Mouse (Mus musculus): Measurements from ENCODE around the gene C730034F03Rik. TPM values are rescaled to one million over a fixed set of nuclear protein-coding genes. Genes with fewer than 3 reads are reported as not detected.

Gene C730034F03Rik
- polyA plus RNA-seq, 1 experiment from 2014 or later, result 4.7 TPM

DNA sequence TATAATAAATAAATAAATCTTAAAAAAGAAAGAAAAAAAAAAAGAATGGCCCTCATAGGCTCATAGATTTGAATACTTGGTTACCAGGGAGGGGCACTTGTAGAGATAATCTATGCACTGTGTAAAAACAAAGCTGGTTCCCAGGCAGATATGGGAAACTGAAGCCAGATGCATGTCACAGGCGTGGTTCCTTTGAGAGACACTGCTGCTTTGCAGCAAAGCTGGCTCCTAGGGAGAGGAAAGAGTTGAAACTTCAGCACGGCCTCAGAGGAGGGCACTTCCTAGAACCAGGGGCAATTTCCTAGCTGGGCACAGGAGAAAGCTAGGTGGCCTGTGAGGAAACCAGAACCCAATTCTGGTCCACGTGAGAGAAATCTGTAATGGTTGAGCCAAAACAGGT lies 4.7 kb downstream of the C730034F03Rik start:
- Histone ChIP-seq H3K27ac (no peak overlapping the region), H3K4me2 (replicated peaks) (no peak overlapping the region), H3K27me3 (no peaks in the 10 kb centered on the region), H3K9me3 (no peaks in the 10 kb centered on the region), H3K36me3 (no peaks in the 10 kb centered on the region), H3K4me1 (0 out of 2 replicates have a peak, but pooled peaks cover 3% of the 10 kb centered on the region), H3K9ac (no peak overlapping the region), H3K4me3 (no peak overlapping the region)
- WGBS, result 59% methylated on average over 3 of the region's 3 CpGs
- no peak for ATAC-seq (ENCODE audit: insufficient number of reproducible peaks, insufficient read depth, low FRiP score, low TSS enrichment)

DNA sequence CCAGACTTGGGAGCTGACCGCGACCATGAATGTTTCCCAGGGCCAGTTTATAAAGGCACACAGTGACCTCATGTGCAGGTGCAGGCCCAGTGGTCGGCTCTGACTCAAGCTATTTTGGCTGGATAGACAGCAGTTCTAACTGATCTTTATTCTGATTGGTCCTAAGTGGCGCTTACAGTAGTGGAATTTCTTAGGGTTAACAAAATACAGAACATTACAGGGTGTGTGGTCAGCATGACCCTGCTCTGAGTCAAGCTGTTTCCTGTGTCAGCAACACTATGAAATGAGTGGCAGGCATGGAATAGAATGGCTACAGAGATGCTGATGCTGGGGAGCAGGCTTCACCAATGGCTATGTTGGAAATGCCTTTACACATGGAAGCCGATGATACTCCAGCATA lies 6.5 kb downstream of the C730034F03Rik start:
- 85% methylated on average over 5 of the region's 5 CpGs for WGBS
- no peaks in the 10 kb centered on the region for H3K27me3 ChIP-seq
- ATAC-seq (ENCODE audit: insufficient number of reproducible peaks, insufficient read depth, low FRiP score, low TSS enrichment), result no peak

DNA sequence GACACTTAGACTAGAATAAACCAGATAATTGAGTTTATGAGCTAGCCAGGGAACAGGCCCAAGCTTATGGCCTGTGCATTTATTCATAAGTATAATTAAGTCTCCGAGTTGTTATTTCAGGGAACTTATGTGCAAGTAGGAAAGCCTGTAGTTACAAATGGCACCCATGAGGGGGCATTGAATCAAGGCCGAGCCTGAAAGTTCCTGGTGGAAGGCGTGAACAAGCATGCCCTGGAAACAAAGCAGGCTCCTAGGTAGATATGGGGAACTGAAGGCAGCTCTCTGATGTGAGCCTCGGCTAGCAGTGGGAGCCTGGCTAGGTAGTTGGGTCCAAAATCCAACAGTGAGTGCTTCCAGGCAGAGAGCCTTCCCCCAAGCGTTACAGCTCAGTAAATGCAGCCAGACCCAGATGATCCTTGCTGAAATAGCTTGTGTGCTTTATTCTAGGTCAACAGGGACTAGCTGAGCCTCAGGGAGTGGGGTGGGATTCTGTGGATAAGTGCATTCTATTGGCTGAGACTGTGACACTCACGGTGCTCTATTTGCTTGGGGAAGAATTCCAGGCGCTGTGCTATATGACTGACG lies 13.2 kb downstream of the C730034F03Rik start:
- no peak overlapping the region for H3K4me3 ChIP-seq
- H3K4me1 ChIP-seq, result no peaks in the 10 kb centered on the region
- WGBS, result 46% methylated on average over 8 of the region's 8 CpGs
- H3K27me3 ChIP-seq, result no peaks in the 10 kb centered on the region
- H3K36me3 ChIP-seq, result no peaks in the 10 kb centered on the region
- H3K9me3 ChIP-seq, result no peaks in the 10 kb centered on the region
- no peak for ATAC-seq (ENCODE audit: insufficient number of reproducible peaks, insufficient read depth, low FRiP score, low TSS enrichment)
- no peak overlapping the region for H3K9ac ChIP-seq
- H3K27ac ChIP-seq, result no peak overlapping the region
- H3K4me2 ChIP-seq (replicated peaks), result no peak overlapping the region

More for the DNA sequence above, 6.5 kb downstream of the C730034F03Rik start:
- Histone ChIP-seq H3K9me3 (no peaks in the 10 kb centered on the region), H3K36me3 (no peaks in the 10 kb centered on the region), H3K4me3 (no peak overlapping the region), H3K27ac (no peak overlapping the region), H3K4me2 (replicated peaks) (no peak overlapping the region), H3K4me1 (no peaks in the 10 kb centered on the region), H3K9ac (no peak overlapping the region)

DNA sequence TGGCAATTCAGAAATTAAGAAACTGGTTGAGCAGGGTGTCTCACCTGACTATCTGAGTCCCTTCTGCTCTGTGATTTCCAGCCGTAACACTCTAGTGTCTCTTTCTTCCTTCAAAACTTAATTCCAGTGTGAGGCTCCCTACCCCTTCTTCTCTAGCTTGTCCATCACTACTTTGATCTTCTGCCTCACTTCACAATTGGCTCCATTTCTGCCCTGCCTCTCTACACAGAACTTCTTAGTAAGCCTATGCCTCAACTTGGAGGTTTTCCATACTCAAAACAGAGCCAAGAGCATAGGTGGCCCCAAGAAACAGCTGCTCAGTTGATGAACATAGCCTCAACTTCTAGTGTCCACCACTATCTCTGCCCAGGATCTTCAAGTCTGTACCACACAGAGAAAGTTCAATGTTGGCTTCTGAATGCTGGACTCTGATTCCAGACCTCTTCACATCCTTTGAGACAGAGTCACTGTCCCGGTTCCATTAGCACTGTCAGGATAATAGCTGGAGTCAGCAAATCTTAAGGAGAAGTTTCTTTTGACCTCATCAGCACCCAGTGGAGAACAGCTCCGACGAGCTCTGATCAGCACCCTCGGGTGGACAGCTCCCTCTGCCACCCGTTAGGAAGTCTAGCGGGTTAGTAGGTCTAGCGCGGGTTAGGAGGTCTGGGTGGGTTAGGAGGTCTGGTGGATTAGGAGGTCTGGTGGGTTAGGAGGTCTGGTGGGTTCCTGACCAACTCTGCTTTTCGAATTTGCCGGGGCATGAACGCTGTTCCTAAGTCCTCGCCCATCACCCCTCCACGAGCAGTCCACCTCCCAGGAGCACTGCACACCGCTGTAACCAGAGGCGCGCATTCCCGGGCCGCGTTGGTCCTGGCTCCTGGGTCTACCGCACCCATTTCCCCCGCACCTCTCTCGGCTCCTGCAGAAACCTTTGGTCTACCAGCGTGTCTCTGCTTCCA lies 23.8 kb downstream of the C730034F03Rik start:
- H3K4me1 ChIP-seq, result peaks cover 12% of the 10 kb centered on the region
- WGBS, result 4% methylated on average over 24 of the region's 24 CpGs
- no peaks in the 10 kb centered on the region for H3K9me3 ChIP-seq
- H3K27me3 ChIP-seq, result peaks cover 21% of the 10 kb centered on the region
- peak overlapping the region; percentile 98 for H3K4me2 ChIP-seq (replicated peaks)
- H3K9ac ChIP-seq, result no peak overlapping the region
- H3K36me3 ChIP-seq, result no peaks in the 10 kb centered on the region
- peak; percentile 32; the same call in 1 of the 2 replicates for ATAC-seq (ENCODE audit: insufficient number of reproducible peaks, insufficient read depth, low FRiP score, low TSS enrichment)
- no peak overlapping the region for H3K27ac ChIP-seq
- H3K4me3 ChIP-seq, result peak overlapping the region; percentile 61

DNA sequence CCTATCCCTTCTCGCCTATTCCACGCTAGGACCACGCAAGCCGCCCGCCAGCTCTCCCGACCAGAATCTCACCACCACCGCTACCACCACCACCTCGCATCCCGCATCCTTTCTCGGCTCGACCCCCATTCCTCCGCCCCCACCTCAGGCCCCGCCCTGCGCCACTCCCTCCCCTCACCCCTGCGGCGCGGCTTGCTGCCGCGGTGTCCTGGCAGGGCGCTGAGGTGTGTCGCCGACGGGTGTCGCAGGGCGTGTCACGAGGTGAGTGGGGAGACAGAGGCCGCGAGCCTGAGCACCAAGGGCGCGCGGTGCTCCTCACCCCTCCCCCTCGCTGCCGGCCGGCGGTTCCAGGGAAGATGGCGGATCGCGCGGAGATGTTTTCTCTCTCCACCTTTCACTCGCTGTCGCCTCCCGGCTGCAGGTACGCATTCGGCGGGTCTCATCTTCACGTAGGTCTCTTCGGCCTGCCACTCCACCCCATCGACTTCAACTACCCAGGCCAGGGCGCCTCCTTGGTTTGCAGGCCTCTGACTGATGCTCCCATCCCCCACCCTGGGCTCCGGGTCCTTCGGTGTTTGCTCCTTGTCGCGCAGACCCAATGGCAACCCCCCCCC lies 24.6 kb downstream of the C730034F03Rik start, which contains the start of gene Mapk8ip2:
TSS of gene Mapk8ip2 (plus strand) at position 49 of the 614 bp plus-strand sequence.
- H3K9me3 ChIP-seq, result no peaks in the 10 kb centered on the region
- H3K27me3 ChIP-seq, result peaks cover 21% of the 10 kb centered on the region
- H3K4me1 ChIP-seq, result peaks cover 12% of the 10 kb centered on the region
- WGBS, result under 1% methylated on average over 52 of the region's 53 CpGs
- H3K4me3 ChIP-seq, result peak within 1 kb of the TSS; percentile 61
- no peaks in the 10 kb centered on the region for H3K36me3 ChIP-seq
- ATAC-seq (ENCODE audit: insufficient number of reproducible peaks, insufficient read depth, low FRiP score, low TSS enrichment), result 0 out of 2 replicates have a peak, but pooled peaks have one; percentile 32
- peak within 1 kb of the TSS; percentile 98 for H3K4me2 ChIP-seq (replicated peaks)
- H3K27ac ChIP-seq, result no peak within 1 kb of the TSS
- H3K9ac ChIP-seq, result peak within 1 kb of the TSS; percentile 46; the same call in 1 of the 2 replicates

DNA sequence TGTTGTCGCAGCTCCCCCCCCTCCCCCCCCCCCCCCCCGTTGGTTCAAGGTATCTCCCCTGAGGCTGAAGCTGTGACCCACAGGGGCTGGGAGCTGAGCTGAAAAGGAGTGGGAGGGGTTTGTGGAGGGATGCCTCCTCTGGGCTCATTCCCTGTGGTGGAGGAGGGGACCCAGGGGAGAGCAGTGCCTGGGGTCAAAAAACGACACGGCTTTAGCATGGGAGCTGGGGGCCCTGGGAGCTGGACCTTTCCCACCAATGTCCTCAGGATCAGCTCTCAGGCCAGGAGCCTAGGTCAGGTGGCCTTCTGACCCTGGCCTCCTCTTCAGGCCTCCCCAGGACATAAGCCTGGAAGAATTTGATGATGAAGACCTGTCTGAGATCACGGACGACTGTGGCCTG lies 25.5 kb downstream of the C730034F03Rik start:
- 29% methylated on average over 4 of the region's 6 CpGs for WGBS
- ATAC-seq (ENCODE audit: insufficient number of reproducible peaks, insufficient read depth, low FRiP score, low TSS enrichment), result no peak
- Histone ChIP-seq H3K27me3 (peaks cover 21% of the 10 kb centered on the region), H3K27ac (no peak overlapping the region), H3K9me3 (no peaks in the 10 kb centered on the region), H3K36me3 (no peaks in the 10 kb centered on the region), H3K4me2 (replicated peaks) (peak overlapping the region; percentile 98), H3K4me1 (peaks cover 12% of the 10 kb centered on the region), H3K4me3 (peak overlapping the region; percentile 61; the same call in 1 of the 2 replicates), H3K9ac (no peak overlapping the region)

DNA sequence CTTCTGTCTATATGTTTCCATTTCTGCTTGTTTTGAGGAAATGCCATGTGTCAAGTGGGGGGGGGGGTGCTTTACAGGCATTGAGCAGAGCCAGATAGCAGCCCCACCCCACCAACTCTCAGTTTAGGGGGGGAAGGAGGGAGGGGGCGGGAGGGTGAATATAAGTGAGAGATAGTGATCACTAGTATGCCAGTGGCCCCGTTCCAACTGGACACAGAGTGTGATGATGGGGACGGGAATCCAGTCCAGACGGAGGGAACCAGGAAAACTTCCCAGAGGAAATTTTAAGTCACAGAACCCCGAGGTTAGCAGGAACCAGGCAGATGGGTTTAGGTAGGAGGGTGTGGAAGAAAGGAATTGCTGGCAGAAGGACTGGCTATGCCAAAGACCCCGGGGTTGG lies 26.3 kb downstream of the C730034F03Rik start:
- no peak overlapping the region for H3K4me3 ChIP-seq
- no peaks in the 10 kb centered on the region for H3K9me3 ChIP-seq
- H3K4me2 ChIP-seq (replicated peaks), result no peak overlapping the region
- no peak for ATAC-seq (ENCODE audit: insufficient number of reproducible peaks, insufficient read depth, low FRiP score, low TSS enrichment)
- peaks cover 21% of the 10 kb centered on the region for H3K27me3 ChIP-seq
- H3K36me3 ChIP-seq, result no peaks in the 10 kb centered on the region
- peaks cover 12% of the 10 kb centered on the region for H3K4me1 ChIP-seq
- no peak overlapping the region for H3K9ac ChIP-seq
- 74% methylated on average over 6 of the region's 6 CpGs for WGBS
- no peak overlapping the region for H3K27ac ChIP-seq

DNA sequence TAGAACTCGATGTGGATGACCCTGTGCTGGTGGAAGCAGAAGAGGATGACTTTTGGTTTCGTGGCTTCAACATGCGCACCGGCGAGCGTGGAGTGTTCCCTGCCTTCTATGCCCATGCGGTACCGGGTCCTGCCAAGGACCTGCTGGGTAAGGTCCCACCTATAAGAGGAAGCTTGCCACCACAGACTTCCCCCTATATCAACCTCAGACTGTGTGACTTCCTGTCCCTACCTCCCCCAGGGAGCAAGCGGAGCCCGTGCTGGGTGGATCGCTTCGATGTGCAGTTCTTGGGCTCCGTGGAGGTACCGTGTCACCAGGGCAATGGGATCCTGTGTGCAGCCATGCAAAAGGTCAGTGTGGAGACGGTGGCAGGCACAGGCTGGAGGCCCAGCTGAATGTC lies 29.6 kb downstream of the C730034F03Rik start:
- H3K27ac ChIP-seq, result no peak overlapping the region
- H3K4me1 ChIP-seq, result peaks cover 6% of the 10 kb centered on the region
- no peak for ATAC-seq (ENCODE audit: insufficient number of reproducible peaks, insufficient read depth, low FRiP score, low TSS enrichment)
- WGBS, result 95% methylated on average over 15 of the region's 15 CpGs
- no peak overlapping the region for H3K9ac ChIP-seq
- no peak overlapping the region for H3K4me3 ChIP-seq
- no peaks in the 10 kb centered on the region for H3K9me3 ChIP-seq
- H3K36me3 ChIP-seq, result no peaks in the 10 kb centered on the region
- H3K4me2 ChIP-seq (replicated peaks), result no peak overlapping the region
- peaks cover 11% of the 10 kb centered on the region for H3K27me3 ChIP-seq

DNA sequence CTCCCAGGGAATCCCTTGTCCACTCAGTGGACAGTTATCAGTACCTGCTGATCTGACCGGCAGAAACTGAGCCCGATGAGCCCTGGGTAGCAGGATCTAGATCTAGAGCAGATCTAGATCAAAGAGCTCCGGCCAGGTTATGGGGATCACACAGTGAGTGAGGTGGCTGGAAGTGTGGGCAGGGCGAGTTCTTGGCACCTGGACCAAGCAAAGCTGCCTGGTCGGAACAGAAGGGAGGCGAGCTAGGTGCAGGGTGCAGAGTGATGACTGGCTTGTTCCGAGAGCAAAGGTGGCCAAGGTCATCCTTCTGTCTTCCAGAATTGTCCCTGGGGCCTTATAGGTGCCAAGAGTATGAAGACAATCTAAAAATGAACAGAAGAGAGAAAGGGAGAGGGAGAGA lies 30.4 kb downstream of the C730034F03Rik start:
- Histone ChIP-seq H3K27ac (no peak overlapping the region), H3K4me1 (no peaks in the 10 kb centered on the region), H3K36me3 (no peaks in the 10 kb centered on the region), H3K4me2 (replicated peaks) (no peak overlapping the region), H3K4me3 (no peak overlapping the region), H3K9me3 (no peaks in the 10 kb centered on the region), H3K9ac (no peak overlapping the region), H3K27me3 (peaks cover 2% of the 10 kb centered on the region; the same call in 1 of the 2 replicates)
- 83% methylated on average over 7 of the region's 7 CpGs for WGBS
- ATAC-seq (ENCODE audit: insufficient number of reproducible peaks, insufficient read depth, low FRiP score, low TSS enrichment), result no peak

DNA sequence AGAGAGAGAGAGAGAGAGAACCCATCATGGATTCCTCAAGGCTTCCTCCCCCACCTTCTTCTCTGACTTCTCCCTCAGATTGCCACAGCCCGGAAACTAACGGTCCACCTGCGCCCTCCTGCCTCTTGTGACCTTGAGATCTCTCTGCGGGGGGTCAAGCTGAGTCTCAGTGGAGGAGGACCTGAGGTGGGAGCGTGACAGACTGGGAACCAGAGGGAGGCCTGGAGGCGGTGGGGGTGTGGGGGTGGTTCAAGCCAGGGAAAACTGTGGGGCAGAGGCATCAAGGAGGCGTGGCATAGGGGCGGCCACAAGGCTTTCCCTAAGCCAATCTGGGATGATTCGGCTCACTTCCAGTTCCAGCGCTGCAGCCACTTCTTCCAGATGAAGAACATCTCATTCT lies 30.9 kb downstream of the C730034F03Rik start:
- Histone ChIP-seq H3K4me1 (no peaks in the 10 kb centered on the region), H3K9me3 (no peaks in the 10 kb centered on the region), H3K36me3 (no peaks in the 10 kb centered on the region), H3K4me3 (no peak overlapping the region), H3K27ac (no peak overlapping the region), H3K4me2 (replicated peaks) (no peak overlapping the region), H3K9ac (no peak overlapping the region), H3K27me3 (no peaks in the 10 kb centered on the region)
- 71% methylated on average over 10 of the region's 10 CpGs for WGBS
- ATAC-seq (ENCODE audit: insufficient number of reproducible peaks, insufficient read depth, low FRiP score, low TSS enrichment), result no peak

DNA sequence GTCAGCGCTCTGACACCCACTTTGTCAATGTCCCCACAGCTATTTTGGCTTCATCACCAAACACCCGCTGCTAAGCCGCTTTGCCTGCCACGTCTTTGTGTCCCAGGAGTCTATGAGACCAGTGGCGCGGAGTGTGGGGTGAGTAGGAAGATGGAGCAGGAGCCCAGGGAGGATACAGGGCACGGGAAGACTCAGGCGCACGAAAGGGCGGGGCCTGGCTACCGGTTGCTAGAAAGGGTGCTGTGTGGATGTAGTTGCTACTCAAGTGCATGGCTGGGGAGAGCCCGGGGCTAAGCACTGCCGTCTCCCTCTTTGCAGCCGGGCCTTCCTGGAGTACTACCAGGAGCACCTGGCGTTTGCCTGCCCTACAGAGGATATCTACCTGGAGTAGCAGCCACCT lies 31.9 kb downstream of the C730034F03Rik start:
- 85% methylated on average over 15 of the region's 15 CpGs for WGBS
- H3K4me2 ChIP-seq (replicated peaks), result no peak overlapping the region
- no peak overlapping the region for H3K9ac ChIP-seq
- H3K9me3 ChIP-seq, result no peaks in the 10 kb centered on the region
- H3K36me3 ChIP-seq, result no peaks in the 10 kb centered on the region
- no peak overlapping the region for H3K4me3 ChIP-seq
- no peak overlapping the region for H3K27ac ChIP-seq
- ATAC-seq (ENCODE audit: insufficient number of reproducible peaks, insufficient read depth, low FRiP score, low TSS enrichment), result no peak
- H3K4me1 ChIP-seq, result no peaks in the 10 kb centered on the region
- H3K27me3 ChIP-seq, result no peaks in the 10 kb centered on the region
